Mouse (Mus musculus): ENCODE results near the gene Tbc1d24. TPM values are rescaled to one million over a fixed set of nuclear protein-coding genes. Genes with fewer than 3 reads are reported as not detected.

Tbc1d24 gene
- polyA plus RNA-seq, 1 experiment from 2014 or later: 10.5 TPM

- Histone ChIP-seq H3K9ac (ENCODE audit: low read length) (no peak overlapping the region), H3K27me3 (replicated peaks; ENCODE audit: control insufficient read depth, insufficient read depth, low read length) (peaks cover 4% of the 10 kb centered on the region; the same call in 1 of the 2 replicates), H3K4me1 (ENCODE audit: control insufficient read depth, insufficient read depth, low read length) (peaks cover 27% of the 10 kb centered on the region), H3K4me2 (ENCODE audit: low read length) (no peak overlapping the region), H3K27ac (ENCODE audit: low read depth, low read length) (no peak overlapping the region), H3K4me3 (ENCODE audit: low read depth, low read length) (no peak overlapping the region), H3K36me3 (ENCODE audit: control insufficient read depth, insufficient read depth, low read length) (peaks cover 25% of the 10 kb centered on the region), H3K9me3 (replicated peaks; ENCODE audit: control insufficient read depth, low read length) (no peaks in the 10 kb centered on the region)
- ATAC-seq: no peak
- 77% methylated on average over 6 of the region's 6 CpGs for WGBS
- DNase-seq (ENCODE audit: low spot score): no peak
These were observed 7.8 kb upstream of the Tbc1d24 start for GRCm38 (mm10) chr17:24213186-24213585.

GRCm38 (mm10) chr17:24212441-24213018 is 7.2 kb upstream of the Tbc1d24 start:
- Histone ChIP-seq H3K9me3 (replicated peaks; ENCODE audit: control insufficient read depth, low read length) (no peaks in the 10 kb centered on the region), H3K4me1 (ENCODE audit: control insufficient read depth, insufficient read depth, low read length) (peaks cover 30% of the 10 kb centered on the region), H3K27me3 (replicated peaks; ENCODE audit: control insufficient read depth, insufficient read depth, low read length) (peaks cover 11% of the 10 kb centered on the region), H3K36me3 (ENCODE audit: control insufficient read depth, insufficient read depth, low read length) (peaks cover 19% of the 10 kb centered on the region), H3K4me2 (ENCODE audit: low read length) (peak overlapping the region; percentile 98), H3K27ac (ENCODE audit: low read depth, low read length) (no peak overlapping the region), H3K9ac (ENCODE audit: low read length) (no peak overlapping the region), H3K4me3 (ENCODE audit: low read depth, low read length) (peak overlapping the region; percentile 55; the same call in 1 of the 2 replicates)
- ATAC-seq: no peak
- DNase-seq (ENCODE audit: low spot score): no peak
- WGBS: 27% methylated on average over 5 of the region's 5 CpGs

- H3K27me3 ChIP-seq (replicated peaks; ENCODE audit: control insufficient read depth, insufficient read depth, low read length): peaks cover 18% of the 10 kb centered on the region
- H3K4me2 ChIP-seq (ENCODE audit: low read length): peak overlapping the region; percentile 98
- no peaks in the 10 kb centered on the region for H3K9me3 ChIP-seq (replicated peaks; ENCODE audit: control insufficient read depth, low read length)
- H3K9ac ChIP-seq (ENCODE audit: low read length): peak overlapping the region; percentile 83
- peaks cover 17% of the 10 kb centered on the region for H3K36me3 ChIP-seq (ENCODE audit: control insufficient read depth, insufficient read depth, low read length)
- peak; percentile 92 for DNase-seq (ENCODE audit: low spot score)
- peaks cover 31% of the 10 kb centered on the region for H3K4me1 ChIP-seq (ENCODE audit: control insufficient read depth, insufficient read depth, low read length)
- peak overlapping the region; percentile 61 for H3K27ac ChIP-seq (ENCODE audit: low read depth, low read length)
- WGBS: 2% methylated on average over 37 of the region's 37 CpGs
- H3K4me3 ChIP-seq (ENCODE audit: low read depth, low read length): peak overlapping the region; percentile 55
- ATAC-seq: peak; percentile 61
These were observed 6.5 kb upstream of the Tbc1d24 start for GRCm38 (mm10) chr17:24211631-24212440.

GRCm38 (mm10) chr17:24210591-24210990 is 5.2 kb upstream of the Tbc1d24 start:
- Histone ChIP-seq H3K9ac (ENCODE audit: low read length) (no peak overlapping the region), H3K4me3 (ENCODE audit: low read depth, low read length) (no peak overlapping the region), H3K4me2 (ENCODE audit: low read length) (no peak overlapping the region), H3K27ac (ENCODE audit: low read depth, low read length) (no peak overlapping the region), H3K27me3 (replicated peaks; ENCODE audit: control insufficient read depth, insufficient read depth, low read length) (peaks cover 20% of the 10 kb centered on the region), H3K9me3 (replicated peaks; ENCODE audit: control insufficient read depth, low read length) (no peaks in the 10 kb centered on the region), H3K36me3 (ENCODE audit: control insufficient read depth, insufficient read depth, low read length) (peaks cover 5% of the 10 kb centered on the region), H3K4me1 (ENCODE audit: control insufficient read depth, insufficient read depth, low read length) (peaks cover 42% of the 10 kb centered on the region)
- 83% methylated on average over 3 of the region's 3 CpGs for WGBS
- ATAC-seq: no peak
- no peak for DNase-seq (ENCODE audit: low spot score)

GRCm38 (mm10) chr17:24209916-24210240 is 4.5 kb upstream of the Tbc1d24 start:
- H3K9ac ChIP-seq (ENCODE audit: low read length): no peak overlapping the region

GRCm38 (mm10) chr17:24209043-24209915 is 3.9 kb upstream of the Tbc1d24 start, which contains the start of gene Ntn3:
TSS of gene Ntn3 (minus strand) at chr17:24209531.
- WGBS: under 1% methylated on average over 37 of the region's 43 CpGs

More at GRCm38 (mm10) chr17:24209916-24210240, 4.5 kb upstream of the Tbc1d24 start:
- H3K4me3 ChIP-seq (ENCODE audit: low read depth, low read length): no peak overlapping the region
- peak overlapping the region; percentile 65; the same call in 1 of the 2 replicates for H3K27ac ChIP-seq (ENCODE audit: low read depth, low read length)
- WGBS: 66% methylated on average over 3 of the region's 3 CpGs
- DNase-seq (ENCODE audit: low spot score) (no peak), ATAC-seq (no peak)
- H3K4me1 ChIP-seq (ENCODE audit: control insufficient read depth, insufficient read depth, low read length): peaks cover 42% of the 10 kb centered on the region
- peaks cover 20% of the 10 kb centered on the region for H3K27me3 ChIP-seq (replicated peaks; ENCODE audit: control insufficient read depth, insufficient read depth, low read length)
- no peaks in the 10 kb centered on the region for H3K9me3 ChIP-seq (replicated peaks; ENCODE audit: control insufficient read depth, low read length)
- H3K36me3 ChIP-seq (ENCODE audit: control insufficient read depth, insufficient read depth, low read length): no peaks in the 10 kb centered on the region
- H3K4me2 ChIP-seq (ENCODE audit: low read length): peak overlapping the region; percentile 97

GRCm38 (mm10) chr17:24208641-24209042 is 3.3 kb upstream of the Tbc1d24 start:
- 3% methylated on average over 29 of the region's 29 CpGs for WGBS
- H3K4me2 ChIP-seq (ENCODE audit: low read length): peak overlapping the region; percentile 97

More at GRCm38 (mm10) chr17:24209043-24209915, 3.9 kb upstream of the Tbc1d24 start, which contains the start of gene Ntn3:
- Histone ChIP-seq H3K4me2 (ENCODE audit: low read length) (peak within 1 kb of the TSS; percentile 97), H3K27ac (ENCODE audit: low read depth, low read length) (peak within 1 kb of the TSS; percentile 65; the same call in 1 of the 2 replicates), H3K9me3 (replicated peaks; ENCODE audit: control insufficient read depth, low read length) (no peaks in the 10 kb centered on the region), H3K27me3 (replicated peaks; ENCODE audit: control insufficient read depth, insufficient read depth, low read length) (peaks cover 20% of the 10 kb centered on the region), H3K36me3 (ENCODE audit: control insufficient read depth, insufficient read depth, low read length) (no peaks in the 10 kb centered on the region), H3K4me1 (ENCODE audit: control insufficient read depth, insufficient read depth, low read length) (peaks cover 48% of the 10 kb centered on the region), H3K9ac (ENCODE audit: low read length) (peak within 1 kb of the TSS; percentile 88), H3K4me3 (ENCODE audit: low read depth, low read length) (peak within 1 kb of the TSS; percentile 46)
- ATAC-seq (peak; percentile 47), DNase-seq (ENCODE audit: low spot score) (peak; percentile 79)

GRCm38 (mm10) chr17:24207768-24208640 is 2.6 kb upstream of the Tbc1d24 start:
- Histone ChIP-seq H3K27me3 (replicated peaks; ENCODE audit: control insufficient read depth, insufficient read depth, low read length) (peaks cover 20% of the 10 kb centered on the region), H3K4me3 (ENCODE audit: low read depth, low read length) (peak overlapping the region; percentile 46), H3K4me1 (ENCODE audit: control insufficient read depth, insufficient read depth, low read length) (peaks cover 54% of the 10 kb centered on the region), H3K27ac (ENCODE audit: low read depth, low read length) (no peak overlapping the region), H3K9ac (ENCODE audit: low read length) (peak overlapping the region; percentile 88), H3K9me3 (replicated peaks; ENCODE audit: control insufficient read depth, low read length) (no peaks in the 10 kb centered on the region), H3K4me2 (ENCODE audit: low read length) (peak overlapping the region; percentile 97), H3K36me3 (ENCODE audit: control insufficient read depth, insufficient read depth, low read length) (no peaks in the 10 kb centered on the region)
- no peak for DNase-seq (ENCODE audit: low spot score)
- no peak for ATAC-seq
- 63% methylated on average over 34 of the region's 34 CpGs for WGBS

More at GRCm38 (mm10) chr17:24208641-24209042, 3.3 kb upstream of the Tbc1d24 start:
- peaks cover 20% of the 10 kb centered on the region for H3K27me3 ChIP-seq (replicated peaks; ENCODE audit: control insufficient read depth, insufficient read depth, low read length)
- ATAC-seq: no peak
- H3K4me1 ChIP-seq (ENCODE audit: control insufficient read depth, insufficient read depth, low read length): peaks cover 54% of the 10 kb centered on the region
- H3K9me3 ChIP-seq (replicated peaks; ENCODE audit: control insufficient read depth, low read length): no peaks in the 10 kb centered on the region
- peak overlapping the region; percentile 46 for H3K4me3 ChIP-seq (ENCODE audit: low read depth, low read length)
- DNase-seq (ENCODE audit: low spot score): no peak
- H3K27ac ChIP-seq (ENCODE audit: low read depth, low read length): peak overlapping the region; percentile 65; the same call in 1 of the 2 replicates
- H3K36me3 ChIP-seq (ENCODE audit: control insufficient read depth, insufficient read depth, low read length): no peaks in the 10 kb centered on the region
- H3K9ac ChIP-seq (ENCODE audit: low read length): peak overlapping the region; percentile 88

Measured in forebrain, embryonic 14.5 days (tissue).